Comparison of ENCODE assay signal across 13 mouse cellular contexts in the genomic region with DNA sequence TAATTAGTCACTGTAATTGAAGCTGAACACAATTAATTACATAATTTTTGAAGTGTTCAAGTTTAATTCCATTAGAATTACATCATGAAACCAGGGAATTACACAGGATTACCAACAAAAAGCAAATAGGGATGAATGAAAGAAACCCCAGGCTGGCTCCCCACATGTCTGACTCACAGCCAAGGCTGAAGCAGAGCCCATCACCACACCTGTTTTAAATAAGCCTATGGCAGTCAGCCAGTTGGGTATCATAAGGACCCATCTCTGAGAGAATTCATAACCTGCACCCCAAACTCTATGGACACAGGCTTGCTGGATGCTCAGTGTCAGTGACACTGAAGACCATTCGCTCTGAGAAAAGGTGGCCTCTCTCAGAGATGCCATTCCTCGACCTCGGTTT.
"Had no signal": no experiment of that assay in that cellular context is flagged by ENCODE, and none has a peak within 500 bp of the region (broad histone marks: within the 10 kb centered on the region; RNA-seq: fewer than 3 reads in every experiment).

No protein-coding gene starts in this region.

- H3K27ac ChIP-seq: liver, embryonic 14.5 days; midbrain, embryonic 12.5 days; neural tube, embryonic 13.5 days; stomach, embryonic 15.5 days; stomach, postnatal 0 days had no signal

- H3K9ac ChIP-seq: liver, embryonic 14.5 days; lung, embryonic 14.5 days; midbrain, embryonic 12.5 days; neural tube, embryonic 13.5 days; stomach, embryonic 15.5 days had no signal

- DNase-seq: lung, embryonic 14.5 days; midbrain, embryonic 14.5 days; right cerebral cortex, postnatal 14 days; thymus, adult 2 months; thymus, postnatal 25 days; thymus, postnatal 4 days had no signal

- H3K4me3 ChIP-seq: midbrain, embryonic 12.5 days; myocyte; neural tube, embryonic 13.5 days; stomach, embryonic 15.5 days had no signal

- ATAC-seq: midbrain, embryonic 16.5 days had no signal

- H3K9me3 ChIP-seq: midbrain, embryonic 12.5 days; neural tube, embryonic 13.5 days; stomach, embryonic 15.5 days had no signal

- H3K27me3 ChIP-seq: midbrain, embryonic 12.5 days; neural tube, embryonic 13.5 days; stomach, embryonic 15.5 days had no signal

- H3K4me2 ChIP-seq: lung, embryonic 14.5 days; midbrain, embryonic 12.5 days; neural tube, embryonic 13.5 days; stomach, embryonic 15.5 days had no signal

- H3K36me3 ChIP-seq: midbrain, embryonic 12.5 days; neural tube, embryonic 13.5 days; stomach, embryonic 15.5 days had no signal
